Mouse (Mus musculus): ENCODE data around the gene Snx5. TPM values are rescaled to one million over a fixed set of nuclear protein-coding genes. Genes with fewer than 3 reads are reported as not detected.

Snx5 gene
- polyA plus RNA-seq, 1 experiment from 2014 or later, result 107 TPM

- no peak for ATAC-seq
- H3K27me3 ChIP-seq (replicated peaks), result no peaks in the 10 kb centered on the region
- H3K4me1 ChIP-seq, result peaks cover 75% of the 10 kb centered on the region
- no peak overlapping the region for H3K4me3 ChIP-seq
- WGBS (ENCODE audit: insufficient replicate concordance), result 58% methylated on average over 3 of the region's 3 CpGs
- H3K9ac ChIP-seq, result no peak overlapping the region
- H3K27ac ChIP-seq, result no peak overlapping the region
- peaks cover 86% of the 10 kb centered on the region for H3K36me3 ChIP-seq
- H3K9me3 ChIP-seq (replicated peaks), result no peaks in the 10 kb centered on the region
- peak overlapping the region; percentile 86; the same call in 1 of the 2 replicates for H3K4me2 ChIP-seq
These were observed 5.6 kb downstream of the Snx5 start for GRCm38 (mm10) chr2:144265120-144265488.

DNA sequence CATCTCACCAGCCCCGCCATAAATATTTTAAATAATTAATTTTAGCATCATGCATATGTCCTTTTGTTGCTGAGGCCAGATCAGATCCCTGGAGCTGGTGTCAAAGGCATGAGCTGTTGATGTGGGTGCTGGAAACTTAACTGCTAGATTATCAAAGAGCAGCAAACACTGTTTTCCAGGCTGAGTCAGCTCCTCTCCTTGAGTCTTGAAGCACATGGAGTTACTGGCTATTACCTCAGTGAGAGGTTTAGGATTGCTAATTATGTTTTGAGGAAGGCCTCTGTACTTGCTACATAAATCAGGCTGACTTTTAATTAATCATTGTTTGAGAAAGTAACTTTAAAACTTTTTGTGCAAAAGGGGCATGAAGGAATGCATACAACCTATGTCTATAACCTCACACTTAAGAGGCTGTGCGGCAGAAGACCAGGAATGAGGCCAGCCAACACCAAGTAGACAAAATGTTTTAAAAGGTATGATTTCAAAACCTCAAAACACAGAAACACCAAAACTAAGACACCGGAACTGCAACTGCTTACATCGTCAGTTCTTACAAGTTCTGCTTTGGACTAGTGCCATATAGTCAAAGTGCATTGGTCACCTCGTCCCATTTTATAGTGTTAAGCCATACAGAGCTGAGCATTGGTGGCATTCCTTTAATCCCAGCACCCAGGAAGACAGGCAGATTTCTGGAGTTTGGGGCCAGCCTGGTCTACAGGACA lies 6.1 kb downstream of the Snx5 start:
- 68% methylated on average over 5 of the region's 5 CpGs for WGBS (ENCODE audit: insufficient replicate concordance)
- no peak for ATAC-seq
- Histone ChIP-seq H3K4me3 (no peak overlapping the region), H3K9me3 (replicated peaks) (no peaks in the 10 kb centered on the region), H3K27ac (peak overlapping the region; percentile 13; the same call in 1 of the 2 replicates), H3K4me2 (peak overlapping the region; percentile 25; the same call in 1 of the 2 replicates), H3K9ac (no peak overlapping the region), H3K36me3 (peaks cover 91% of the 10 kb centered on the region), H3K4me1 (peaks cover 75% of the 10 kb centered on the region), H3K27me3 (replicated peaks) (no peaks in the 10 kb centered on the region)

DNA sequence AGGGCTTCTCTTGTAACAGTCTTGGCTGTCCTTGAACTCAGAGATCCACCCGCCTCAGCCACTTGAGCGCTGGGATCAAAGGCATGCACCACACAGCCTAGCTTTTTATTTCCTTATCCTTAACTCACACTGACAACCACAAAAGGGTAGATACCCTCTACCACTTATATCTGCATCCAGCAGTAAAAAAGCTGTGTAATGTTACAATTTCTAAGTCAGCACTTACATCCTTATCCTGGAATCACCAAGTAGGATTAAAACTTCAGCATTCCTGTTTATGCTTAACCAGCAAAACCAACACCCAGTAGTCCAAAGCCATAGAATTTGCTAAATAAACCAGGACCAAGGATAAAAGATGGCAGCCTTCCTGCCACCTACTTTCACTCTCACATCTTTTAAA lies 7.9 kb downstream of the Snx5 start:
- Histone ChIP-seq H3K9ac (no peak overlapping the region), H3K36me3 (peaks cover 97% of the 10 kb centered on the region), H3K27me3 (replicated peaks) (no peaks in the 10 kb centered on the region), H3K27ac (no peak overlapping the region), H3K4me1 (peaks cover 63% of the 10 kb centered on the region), H3K4me3 (no peak overlapping the region), H3K4me2 (no peak overlapping the region), H3K9me3 (replicated peaks) (no peaks in the 10 kb centered on the region)
- WGBS (ENCODE audit: insufficient replicate concordance), result 60% methylated on average over 2 of the region's 2 CpGs
- no peak for ATAC-seq

- Histone ChIP-seq H3K27ac (no peak overlapping the region), H3K36me3 (peaks cover 64% of the 10 kb centered on the region), H3K9ac (no peak overlapping the region), H3K4me2 (no peak overlapping the region), H3K4me1 (peaks cover 32% of the 10 kb centered on the region), H3K27me3 (replicated peaks) (no peaks in the 10 kb centered on the region), H3K4me3 (no peak overlapping the region), H3K9me3 (replicated peaks) (no peaks in the 10 kb centered on the region)
- no peak for ATAC-seq
These were observed 20.6 kb downstream of the Snx5 start for GRCm38 (mm10) chr2:144250111-144250510.

DNA sequence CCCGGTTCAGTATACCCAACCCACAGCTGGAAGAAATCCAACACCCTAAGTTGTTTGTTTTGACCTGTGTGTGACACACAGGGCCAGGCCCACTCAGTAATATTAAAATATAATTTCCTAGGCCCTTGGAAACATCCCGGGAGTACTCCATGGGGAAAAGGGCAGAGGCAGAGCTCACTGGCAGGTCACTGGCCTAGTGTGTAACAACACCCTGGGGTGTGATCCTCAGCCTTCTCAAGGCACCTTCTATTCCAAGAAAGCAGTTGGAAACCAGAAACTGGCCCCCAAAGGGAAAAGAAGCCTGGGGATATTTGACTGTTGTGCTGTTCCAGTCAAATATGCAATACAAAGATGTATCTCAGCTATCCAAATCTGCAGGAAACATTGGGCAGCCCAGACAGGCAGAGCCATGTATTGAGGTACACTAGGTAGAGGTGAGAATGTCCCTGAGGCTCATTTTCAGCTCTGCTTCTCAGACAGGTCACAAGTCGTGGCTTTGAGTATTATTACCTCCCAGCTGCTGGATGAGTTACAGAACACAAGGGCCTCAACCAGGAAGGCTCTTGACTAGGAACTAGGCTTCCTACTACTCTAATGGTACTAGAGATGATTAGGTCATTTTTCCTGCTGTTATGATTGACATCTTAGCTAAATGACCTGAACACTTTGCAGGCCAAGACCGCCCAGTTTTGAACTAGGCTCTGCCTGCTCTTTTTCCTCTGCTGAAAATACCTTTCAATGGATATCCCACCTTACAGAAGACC lies 21.9 kb downstream of the Snx5 start:
- WGBS (ENCODE audit: insufficient replicate concordance), result 28% methylated on average over 4 of the region's 4 CpGs
- no peak overlapping the region for H3K4me2 ChIP-seq
- H3K9ac ChIP-seq, result no peak overlapping the region
- no peaks in the 10 kb centered on the region for H3K9me3 ChIP-seq (replicated peaks)
- H3K4me3 ChIP-seq, result no peak overlapping the region
- no peaks in the 10 kb centered on the region for H3K27me3 ChIP-seq (replicated peaks)
- H3K36me3 ChIP-seq, result peaks cover 51% of the 10 kb centered on the region
- peaks cover 32% of the 10 kb centered on the region for H3K4me1 ChIP-seq
- ATAC-seq, result peak; percentile 17
- 0 out of 2 replicates have a peak overlapping the region, but pooled peaks have one; percentile 14 for H3K27ac ChIP-seq

DNA sequence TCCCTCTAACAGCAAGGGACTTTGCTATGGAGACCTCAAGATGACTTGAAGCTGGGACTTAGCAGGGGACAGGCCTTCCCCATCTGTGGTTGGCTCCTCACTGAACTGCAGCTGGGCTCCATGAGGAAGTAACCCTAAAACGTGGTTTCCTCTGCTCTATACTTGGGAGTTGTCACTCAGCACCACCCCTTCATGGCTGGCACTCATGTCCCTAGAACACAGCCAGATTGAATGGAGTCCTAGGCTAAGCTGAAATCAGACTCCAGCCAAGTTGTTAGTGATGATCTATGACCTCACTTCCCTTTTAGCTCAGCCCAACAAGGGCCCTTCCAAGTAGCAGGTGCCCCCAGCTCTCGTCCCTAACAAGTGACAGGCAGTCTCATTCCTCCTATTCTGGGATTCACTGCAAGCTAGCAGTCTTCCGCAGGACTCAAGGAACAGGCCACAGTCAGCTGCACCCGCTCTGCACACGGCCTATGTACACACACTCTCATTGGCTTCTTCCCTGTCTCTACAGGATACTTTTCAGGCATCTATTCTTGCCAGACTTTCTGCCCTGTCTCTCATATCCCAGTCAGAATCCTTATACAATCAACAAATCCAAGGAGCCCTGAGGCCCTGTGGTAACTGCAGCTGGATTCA lies 23.2 kb downstream of the Snx5 start:
- peak overlapping the region; percentile 62 for H3K27ac ChIP-seq
- H3K27me3 ChIP-seq (replicated peaks), result no peaks in the 10 kb centered on the region
- WGBS (ENCODE audit: insufficient replicate concordance), result 33% methylated on average over 5 of the region's 5 CpGs
- no peak overlapping the region for H3K9ac ChIP-seq
- no peaks in the 10 kb centered on the region for H3K9me3 ChIP-seq (replicated peaks)
- ATAC-seq, result peak; percentile 20; the same call in 1 of the 2 replicates
- H3K36me3 ChIP-seq, result peaks cover 37% of the 10 kb centered on the region
- peaks cover 32% of the 10 kb centered on the region for H3K4me1 ChIP-seq
- no peak overlapping the region for H3K4me3 ChIP-seq
- H3K4me2 ChIP-seq, result no peak overlapping the region

- H3K36me3 ChIP-seq, result peaks cover 26% of the 10 kb centered on the region
- H3K27ac ChIP-seq, result no peak overlapping the region
- H3K27me3 ChIP-seq (replicated peaks), result no peaks in the 10 kb centered on the region
- H3K4me2 ChIP-seq, result no peak overlapping the region
- no peaks in the 10 kb centered on the region for H3K9me3 ChIP-seq (replicated peaks)
- H3K4me3 ChIP-seq, result no peak overlapping the region
- H3K9ac ChIP-seq, result no peak overlapping the region
- peaks cover 32% of the 10 kb centered on the region for H3K4me1 ChIP-seq
- ATAC-seq, result no peak
- 81% methylated on average over 2 of the region's 2 CpGs for WGBS (ENCODE audit: insufficient replicate concordance)
These were observed 24.4 kb downstream of the Snx5 start for GRCm38 (mm10) chr2:144246270-144246669.

DNA sequence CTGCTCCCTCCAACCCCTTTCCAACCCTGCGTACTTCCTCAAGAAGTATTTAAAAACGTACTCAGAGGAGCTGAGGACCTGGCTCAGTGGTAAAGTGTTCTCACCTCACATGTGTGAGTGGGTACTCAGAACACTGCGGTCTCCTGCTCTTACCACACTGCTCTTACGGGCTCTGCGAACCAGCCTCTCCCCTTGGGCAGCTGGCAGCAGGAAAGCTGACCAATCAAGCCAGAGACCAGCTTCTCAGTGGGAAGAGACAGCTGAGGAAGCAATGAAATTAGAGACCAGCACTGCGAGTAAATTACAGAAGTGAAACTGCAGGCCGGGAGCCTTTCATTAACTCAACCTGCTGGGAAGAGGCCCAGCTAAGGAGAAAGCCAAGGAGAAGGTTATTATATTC lies 25.2 kb downstream of the Snx5 start:
- Histone ChIP-seq H3K4me1 (peaks cover 33% of the 10 kb centered on the region), H3K9ac (no peak overlapping the region), H3K4me2 (no peak overlapping the region), H3K9me3 (replicated peaks) (no peaks in the 10 kb centered on the region), H3K27me3 (replicated peaks) (no peaks in the 10 kb centered on the region), H3K36me3 (peaks cover 18% of the 10 kb centered on the region), H3K27ac (no peak overlapping the region), H3K4me3 (no peak overlapping the region)
- WGBS (ENCODE audit: insufficient replicate concordance), result 55% methylated on average over 7 of the region's 7 CpGs
- no peak for ATAC-seq

GRCm38 (mm10) chr2:144240095-144240899 lies 30.4 kb downstream of the Snx5 start:
- Histone ChIP-seq H3K27me3 (replicated peaks) (0 out of 2 replicates have a peak, but pooled peaks cover 4% of the 10 kb centered on the region), H3K9ac (no peak overlapping the region), H3K4me2 (no peak overlapping the region), H3K9me3 (replicated peaks) (no peaks in the 10 kb centered on the region), H3K36me3 (no peaks in the 10 kb centered on the region), H3K4me3 (no peak overlapping the region), H3K27ac (no peak overlapping the region), H3K4me1 (peaks cover 6% of the 10 kb centered on the region; the same call in 1 of the 2 replicates)
- WGBS (ENCODE audit: insufficient replicate concordance), result 56% methylated on average over 3 of the region's 3 CpGs
- no peak for ATAC-seq

DNA sequence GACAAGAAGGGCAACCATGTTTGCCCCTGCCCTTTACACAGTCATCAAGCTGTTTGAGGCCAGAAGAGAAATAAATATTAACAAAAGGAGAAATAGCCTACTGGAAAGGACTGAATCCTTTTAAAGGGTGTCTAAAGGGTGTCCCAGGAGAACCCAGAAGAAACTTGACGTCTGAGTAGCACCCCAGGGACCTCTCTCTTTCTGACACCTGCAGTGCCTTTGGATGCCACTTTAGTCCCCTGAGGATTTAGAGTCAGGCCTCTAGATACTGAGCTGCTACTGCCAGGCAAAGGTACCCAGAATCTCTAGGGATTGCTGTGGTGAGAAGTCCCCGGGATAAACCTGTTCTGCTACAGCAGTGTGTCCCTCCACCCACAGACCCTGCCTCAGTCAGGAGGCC lies 31.4 kb downstream of the Snx5 start:
- Histone ChIP-seq H3K36me3 (no peaks in the 10 kb centered on the region), H3K9ac (no peak overlapping the region), H3K4me3 (no peak overlapping the region), H3K27me3 (replicated peaks) (0 out of 2 replicates have a peak, but pooled peaks cover 4% of the 10 kb centered on the region), H3K4me1 (peaks cover 6% of the 10 kb centered on the region; the same call in 1 of the 2 replicates), H3K27ac (no peak overlapping the region), H3K9me3 (replicated peaks) (no peaks in the 10 kb centered on the region), H3K4me2 (no peak overlapping the region)
- WGBS (ENCODE audit: insufficient replicate concordance), result 45% methylated on average over 2 of the region's 2 CpGs
- no peak for ATAC-seq

GRCm38 (mm10) chr2:144238341-144238740 lies 32.4 kb downstream of the Snx5 start:
- Histone ChIP-seq H3K27ac (no peak overlapping the region), H3K4me2 (no peak overlapping the region), H3K9ac (no peak overlapping the region), H3K4me3 (no peak overlapping the region), H3K27me3 (replicated peaks) (0 out of 2 replicates have a peak, but pooled peaks cover 4% of the 10 kb centered on the region), H3K36me3 (no peaks in the 10 kb centered on the region), H3K9me3 (replicated peaks) (no peaks in the 10 kb centered on the region), H3K4me1 (peaks cover 6% of the 10 kb centered on the region; the same call in 1 of the 2 replicates)
- ATAC-seq, result no peak
- 73% methylated on average over 6 of the region's 6 CpGs for WGBS (ENCODE audit: insufficient replicate concordance)
